Mouse (Mus musculus) embryonic facial prominence, embryonic 12.5 days (tissue): Measurements from ENCODE around the gene Lgsn. TPM values are rescaled to one million over a fixed set of nuclear protein-coding genes. Genes with fewer than 3 reads are reported as not detected.

Experiments
- ATAC-seq: fragments of 200-750 bp; cut with Nextera tagmentation; 2 replicates; pipeline ENCODE4 v1.8.0; 2017; ENCODE audit not compliant: insufficient number of reproducible peaks, insufficient read depth, low FRiP score, low TSS enrichment
- H3K27ac ChIP-seq: fragments of 300-500 bp; sonication (generic); 2 replicates; pipeline ENCODE4 v1.5.1; 2016; ENCODE audit warnings: mild to moderate bottlenecking
- H3K27me3 ChIP-seq: fragments of 300-500 bp; sonication (generic); 2 replicates; pipeline ENCODE4 v1.6.1; 2016; ENCODE audit warnings: mild to moderate bottlenecking, moderate library complexity
- H3K36me3 ChIP-seq: fragments of 300-500 bp; sonication (generic); 2 replicates; pipeline ENCODE4 v1.6.1; 2016; ENCODE audit warnings: mild to moderate bottlenecking
- H3K4me1 ChIP-seq: fragments of 300-500 bp; sonication (generic); 2 replicates; pipeline ENCODE4 v1.6.1; 2016
- H3K4me2 ChIP-seq: fragments of 300-500 bp; sonication (generic); replicated peaks from 2 replicates; pipeline ENCODE4 v1.6.1; 2016; ENCODE audit warnings: mild to moderate bottlenecking, moderate library complexity
- H3K4me3 ChIP-seq: fragments of 300-500 bp; sonication (generic); 2 replicates; pipeline ENCODE4 v1.5.1; 2016; ENCODE audit warnings: mild to moderate bottlenecking
- H3K9ac ChIP-seq: fragments of 300-500 bp; sonication (generic); 2 replicates; pipeline ENCODE4 v1.6.1; 2016; ENCODE audit warnings: mild to moderate bottlenecking, moderate library complexity
- H3K9me3 ChIP-seq: fragments of 300-500 bp; sonication (generic); 2 replicates; pipeline ENCODE4 v1.6.1; 2016; ENCODE audit warnings: mild to moderate bottlenecking, moderate library complexity
- WGBS: fragments of 180-500 bp; shearing (Covaris S2); methylation state at CpG from one replicate; pipeline ENCODE4 v1.1.7; 2016; 5-methylcytosine and 5-hydroxymethylcytosine counted together
- polyA plus RNA-seq: library from polyadenylated mRNA; unstranded; fragments of >200 nt; fragmentation: Nextera tagmentation; extraction: Ambion mirVana; gene quantifications from 2 replicates; pipeline ENCODE4 v1.2.1, GENCODE M21; 2016

The Lgsn gene
- polyA plus RNA-seq, 1 experiment from 2014 or later = not detected

DNA sequence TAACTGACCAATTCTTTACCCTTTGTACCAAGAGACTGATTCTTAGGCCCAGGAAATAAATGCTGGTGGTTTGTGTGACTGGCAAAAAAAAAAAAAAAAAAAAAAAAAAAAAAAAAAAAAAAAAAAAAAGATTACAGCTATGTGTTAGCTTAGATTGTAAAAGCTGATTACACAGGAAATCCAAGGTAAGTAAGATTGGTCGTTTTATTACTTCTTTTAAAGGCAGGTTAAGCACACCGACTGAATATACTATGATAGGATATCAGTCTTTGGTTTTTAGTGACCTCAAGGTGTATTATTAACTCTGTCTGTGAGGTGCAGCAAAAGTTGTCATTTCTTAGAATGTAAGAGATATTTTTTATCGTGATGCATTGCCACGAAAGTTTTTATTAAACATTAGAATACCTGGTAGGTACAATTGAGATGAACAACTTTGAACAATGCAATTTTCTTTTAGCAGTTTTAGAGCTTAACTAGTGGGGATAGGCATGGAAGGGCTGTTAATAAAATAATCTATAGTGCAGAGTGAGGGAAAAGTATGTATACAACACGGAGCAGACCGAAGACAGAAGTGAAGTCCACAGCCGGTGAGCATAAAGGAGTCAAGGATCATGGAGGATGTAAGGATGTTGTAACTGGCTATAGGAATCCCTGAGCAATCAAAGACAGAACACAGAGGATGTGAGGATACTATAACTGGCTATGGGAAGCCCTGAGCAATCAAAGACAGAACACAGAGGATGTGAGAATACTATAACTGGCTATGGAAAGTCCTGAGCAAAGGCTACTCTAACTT, 10.7 kb upstream of the Lgsn start:
- ATAC-seq = no peak
- H3K27me3 ChIP-seq = no peaks in the 10 kb centered on the region
- 83% methylated on average over 7 of the region's 7 CpGs for WGBS

DNA sequence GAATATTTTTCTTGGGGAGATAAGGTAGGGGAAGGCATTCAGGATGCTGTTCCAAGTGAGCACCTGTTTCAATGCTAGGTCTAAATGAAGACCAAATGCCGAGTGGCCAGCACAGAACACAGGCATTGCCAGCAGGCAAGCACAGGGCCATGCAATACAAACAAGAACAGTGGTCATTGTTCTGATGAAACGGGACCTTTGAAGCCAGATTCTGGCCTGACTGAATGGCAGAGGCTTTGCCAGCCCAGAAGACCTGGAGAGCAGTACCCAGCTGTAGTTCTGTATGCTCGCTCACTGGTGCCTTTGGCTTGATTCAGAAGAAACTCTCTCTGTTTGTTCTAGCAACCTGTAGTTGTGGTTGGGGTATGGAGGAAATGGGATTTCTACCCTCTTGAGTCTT, 800 bp upstream of the Lgsn start:
- no peak overlapping the region for H3K27ac ChIP-seq
- H3K27me3 ChIP-seq = no peaks in the 10 kb centered on the region
- H3K4me3 ChIP-seq = no peak overlapping the region
- H3K9ac ChIP-seq = no peak overlapping the region
- no peaks in the 10 kb centered on the region for H3K4me1 ChIP-seq
- no peak overlapping the region for H3K4me2 ChIP-seq
- ATAC-seq = no peak
- WGBS = 73% methylated on average over 3 of the region's 3 CpGs
- no peaks in the 10 kb centered on the region for H3K36me3 ChIP-seq
- H3K9me3 ChIP-seq = no peaks in the 10 kb centered on the region

More for the DNA sequence above, 10.7 kb upstream of the Lgsn start:
- Histone ChIP-seq H3K36me3 (no peaks in the 10 kb centered on the region), H3K4me3 (no peak overlapping the region), H3K4me2 (no peak overlapping the region), H3K9ac (no peak overlapping the region), H3K4me1 (no peaks in the 10 kb centered on the region), H3K9me3 (no peaks in the 10 kb centered on the region), H3K27ac (no peak overlapping the region)

DNA sequence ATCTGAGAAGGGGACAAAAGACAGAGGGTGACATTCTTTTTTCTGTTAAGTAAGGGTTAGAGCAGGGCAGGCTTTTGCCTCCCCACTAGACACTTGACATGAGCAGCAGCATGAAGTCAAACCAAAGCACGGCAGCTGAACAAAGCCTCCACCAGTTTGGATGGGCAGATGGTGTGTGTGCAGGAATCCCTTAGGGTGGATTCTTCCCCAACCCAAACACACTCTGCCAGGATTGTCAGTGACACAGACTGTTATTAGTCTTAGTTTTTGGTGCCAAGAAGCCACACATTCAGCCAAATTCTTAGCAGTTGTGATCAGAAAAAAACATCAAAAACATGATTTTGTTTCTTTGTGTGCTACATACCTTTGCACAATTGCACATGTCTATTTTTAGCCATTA, 2.1 kb downstream of the Lgsn start:
- H3K4me2 ChIP-seq = no peak overlapping the region
- no peak overlapping the region for H3K9ac ChIP-seq
- no peaks in the 10 kb centered on the region for H3K27me3 ChIP-seq
- no peak overlapping the region for H3K27ac ChIP-seq
- H3K4me3 ChIP-seq = no peak overlapping the region
- H3K4me1 ChIP-seq = no peaks in the 10 kb centered on the region
- H3K9me3 ChIP-seq = no peaks in the 10 kb centered on the region
- no peak for ATAC-seq
- H3K36me3 ChIP-seq = no peaks in the 10 kb centered on the region
- 40% methylated on average over 1 of the region's 1 CpGs for WGBS

DNA sequence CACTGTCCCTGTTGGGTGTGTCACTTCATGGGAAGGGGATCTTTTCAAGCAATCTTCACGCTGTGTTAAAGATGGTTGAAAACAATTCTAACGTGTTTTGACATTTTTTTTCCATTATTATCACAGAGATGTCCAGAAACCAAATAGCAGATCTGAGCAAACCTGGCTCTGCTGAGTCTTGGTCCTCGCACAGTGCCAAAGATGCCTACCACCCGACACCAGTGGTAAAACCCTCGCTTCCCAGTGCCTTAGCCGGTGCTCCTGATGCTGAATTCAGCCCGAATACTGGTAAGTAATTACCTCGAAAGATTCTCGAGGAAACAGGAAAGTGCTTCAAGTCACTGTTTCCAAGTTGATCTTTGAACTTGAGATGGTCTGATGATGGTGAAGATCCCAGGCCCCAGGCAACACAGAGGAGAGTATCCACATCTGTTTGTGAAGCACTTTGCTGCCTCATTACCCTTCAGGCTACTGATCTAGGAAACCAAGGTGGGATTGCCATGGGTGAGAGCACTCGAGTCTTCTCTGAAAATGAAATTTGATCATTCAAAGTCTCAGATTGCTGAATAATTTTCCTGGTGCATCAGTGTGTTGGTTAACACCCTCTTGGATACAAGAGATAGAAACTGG, 14.2 kb downstream of the Lgsn start:
- no peak for ATAC-seq
- Histone ChIP-seq H3K9ac (no peak overlapping the region), H3K4me1 (no peaks in the 10 kb centered on the region), H3K4me3 (no peak overlapping the region), H3K36me3 (no peaks in the 10 kb centered on the region), H3K9me3 (no peaks in the 10 kb centered on the region), H3K27me3 (no peaks in the 10 kb centered on the region), H3K27ac (no peak overlapping the region), H3K4me2 (no peak overlapping the region)
- 72% methylated on average over 10 of the region's 10 CpGs for WGBS

DNA sequence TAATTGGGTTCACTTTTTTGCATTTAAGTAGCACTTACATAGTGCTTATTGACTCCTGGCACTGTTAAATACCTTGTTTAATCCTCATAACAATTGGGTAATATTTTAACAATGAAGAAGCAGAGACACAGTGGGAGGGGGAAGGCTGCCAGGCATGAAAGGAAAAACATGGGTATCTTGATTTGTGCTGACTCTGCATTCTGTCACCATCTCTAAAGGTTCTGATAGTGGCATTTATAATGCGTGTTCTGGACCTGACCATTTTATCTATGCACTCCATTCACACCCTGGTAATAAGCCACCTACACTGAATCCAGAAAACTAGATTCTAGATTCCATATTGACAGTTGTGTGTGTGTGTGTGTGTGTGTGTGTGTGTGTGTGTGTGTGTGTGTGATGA, 19.4 kb downstream of the Lgsn start:
- Histone ChIP-seq H3K9me3 (no peaks in the 10 kb centered on the region), H3K4me2 (no peak overlapping the region), H3K9ac (no peak overlapping the region), H3K27ac (no peak overlapping the region), H3K36me3 (no peaks in the 10 kb centered on the region), H3K4me3 (no peak overlapping the region), H3K27me3 (no peaks in the 10 kb centered on the region), H3K4me1 (no peaks in the 10 kb centered on the region)
- ATAC-seq = no peak
- WGBS = 89% methylated on average over 1 of the region's 1 CpGs

DNA sequence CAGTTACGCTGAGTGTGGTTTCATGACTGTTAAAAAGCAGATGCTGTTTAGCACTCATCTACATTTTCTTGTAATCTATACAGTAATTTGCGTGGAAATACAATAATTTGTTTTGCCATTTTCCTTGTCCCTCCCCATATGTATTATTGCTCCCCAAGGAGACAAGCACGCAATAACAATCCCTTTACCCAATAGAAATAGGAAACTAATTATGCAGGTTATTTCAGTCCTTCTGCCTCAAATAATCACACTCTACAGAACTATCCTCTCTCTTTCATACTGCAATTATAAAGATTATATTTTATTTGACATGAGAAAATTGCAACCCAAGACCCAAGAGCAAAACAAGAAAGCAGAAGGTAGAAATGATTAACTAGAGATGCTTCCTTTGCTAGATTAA, 20.8 kb downstream of the Lgsn start:
- Histone ChIP-seq H3K9me3 (no peaks in the 10 kb centered on the region), H3K36me3 (no peaks in the 10 kb centered on the region), H3K27ac (no peak overlapping the region), H3K4me1 (no peaks in the 10 kb centered on the region), H3K9ac (no peak overlapping the region), H3K4me3 (no peak overlapping the region), H3K27me3 (no peaks in the 10 kb centered on the region), H3K4me2 (no peak overlapping the region)
- ATAC-seq = no peak
- 86% methylated on average over 3 of the region's 3 CpGs for WGBS

DNA sequence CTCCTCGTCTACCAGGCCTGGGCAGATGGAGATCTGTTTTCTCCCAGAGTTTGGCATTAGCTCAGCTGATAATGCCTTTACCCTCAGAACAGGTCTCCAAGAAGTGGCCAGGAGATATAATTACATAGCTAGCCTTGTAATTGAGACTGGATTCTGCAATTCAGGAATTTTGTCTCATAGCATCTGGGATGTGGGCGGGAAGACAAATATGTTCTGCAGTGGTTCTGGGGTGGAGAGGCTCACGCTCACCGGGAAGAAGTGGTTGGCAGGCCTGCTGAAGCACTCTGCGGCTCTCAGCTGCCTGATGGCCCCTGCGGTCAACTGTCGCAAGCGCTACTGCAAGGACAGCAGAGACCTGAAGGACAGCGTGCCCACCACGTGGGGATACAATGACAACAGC, 27.6 kb downstream of the Lgsn start:
- H3K4me2 ChIP-seq = no peak overlapping the region
- H3K27ac ChIP-seq = no peak overlapping the region
- no peak for ATAC-seq
- no peaks in the 10 kb centered on the region for H3K36me3 ChIP-seq
- no peaks in the 10 kb centered on the region for H3K9me3 ChIP-seq
- no peaks in the 10 kb centered on the region for H3K4me1 ChIP-seq
- 86% methylated on average over 10 of the region's 10 CpGs for WGBS
- no peak overlapping the region for H3K9ac ChIP-seq
- H3K4me3 ChIP-seq = no peak overlapping the region
- no peaks in the 10 kb centered on the region for H3K27me3 ChIP-seq

DNA sequence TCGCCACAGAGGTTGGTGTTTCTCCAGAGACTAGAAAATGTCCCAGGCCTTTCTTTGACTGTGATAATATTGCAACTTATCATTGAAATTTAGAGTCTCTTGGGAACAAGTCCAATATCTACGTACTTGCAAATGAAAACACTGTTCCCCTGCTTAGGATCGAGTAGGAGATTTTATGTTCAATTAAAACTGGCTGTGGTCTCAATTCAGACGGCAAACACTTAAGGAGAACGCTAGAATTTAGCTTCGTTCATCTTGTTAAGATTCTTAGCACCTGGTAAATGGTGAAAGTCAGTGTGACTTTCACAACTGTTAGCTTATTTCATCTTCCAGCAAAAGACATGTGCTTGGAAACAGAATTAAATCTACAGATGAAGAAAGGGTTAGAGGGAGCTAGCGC, 29.1 kb downstream of the Lgsn start:
- H3K9me3 ChIP-seq = no peaks in the 10 kb centered on the region
- H3K27me3 ChIP-seq = no peaks in the 10 kb centered on the region
- no peaks in the 10 kb centered on the region for H3K4me1 ChIP-seq
- no peak overlapping the region for H3K27ac ChIP-seq
- H3K4me2 ChIP-seq = no peak overlapping the region
- ATAC-seq = no peak
- no peaks in the 10 kb centered on the region for H3K36me3 ChIP-seq
- no peak overlapping the region for H3K9ac ChIP-seq
- H3K4me3 ChIP-seq = no peak overlapping the region
- WGBS = 82% methylated on average over 7 of the region's 7 CpGs

DNA sequence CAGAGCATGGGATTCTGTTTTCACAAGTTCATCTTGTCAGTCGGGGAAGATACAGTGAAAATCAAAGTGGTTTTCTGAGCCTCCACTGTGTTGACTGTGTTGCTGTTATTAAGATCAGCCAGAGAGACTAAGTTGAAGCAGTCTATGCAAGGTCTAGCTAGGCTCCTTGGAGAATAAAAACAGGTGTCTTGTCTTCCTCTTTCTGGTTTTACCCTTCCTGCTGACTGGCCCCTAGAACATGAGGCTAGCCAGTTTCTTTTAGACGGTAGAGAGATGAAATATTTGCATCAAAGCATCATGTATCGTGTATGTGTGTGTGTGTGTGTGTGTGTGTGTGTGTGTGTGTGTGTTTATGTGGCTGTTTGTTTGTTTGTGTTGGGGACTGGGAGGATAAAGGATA, 29.6 kb downstream of the Lgsn start:
- Histone ChIP-seq H3K36me3 (no peaks in the 10 kb centered on the region), H3K4me2 (no peak overlapping the region), H3K27ac (no peak overlapping the region), H3K9ac (no peak overlapping the region), H3K9me3 (no peaks in the 10 kb centered on the region), H3K4me3 (no peak overlapping the region), H3K4me1 (no peaks in the 10 kb centered on the region), H3K27me3 (no peaks in the 10 kb centered on the region)
- no peak for ATAC-seq
- 77% methylated on average over 3 of the region's 3 CpGs for WGBS

DNA sequence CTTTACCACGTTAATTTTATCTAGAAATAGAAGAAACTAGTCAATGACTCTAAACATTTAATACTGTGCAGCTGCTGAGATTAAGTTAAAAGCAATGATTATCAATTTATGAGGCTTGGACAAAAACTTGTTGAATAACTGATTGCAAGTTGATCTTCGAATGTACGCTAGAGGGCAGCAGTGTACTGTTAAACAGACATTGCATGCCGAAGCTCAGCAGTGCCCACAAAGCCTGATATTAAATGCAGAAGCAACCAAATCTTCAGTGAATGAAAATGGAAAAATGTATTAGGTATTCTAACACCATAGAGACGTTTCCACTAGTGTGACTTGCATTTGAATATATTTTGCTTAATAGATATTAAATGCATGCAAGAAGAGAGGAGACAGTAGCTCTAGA, 33.9 kb downstream of the Lgsn start:
- Histone ChIP-seq H3K4me3 (no peak overlapping the region), H3K4me1 (no peaks in the 10 kb centered on the region), H3K4me2 (no peak overlapping the region), H3K9me3 (no peaks in the 10 kb centered on the region), H3K27me3 (no peaks in the 10 kb centered on the region), H3K9ac (no peak overlapping the region), H3K36me3 (no peaks in the 10 kb centered on the region), H3K27ac (no peak overlapping the region)
- no peak for ATAC-seq
- 2% methylated on average over 5 of the region's 5 CpGs for WGBS

DNA sequence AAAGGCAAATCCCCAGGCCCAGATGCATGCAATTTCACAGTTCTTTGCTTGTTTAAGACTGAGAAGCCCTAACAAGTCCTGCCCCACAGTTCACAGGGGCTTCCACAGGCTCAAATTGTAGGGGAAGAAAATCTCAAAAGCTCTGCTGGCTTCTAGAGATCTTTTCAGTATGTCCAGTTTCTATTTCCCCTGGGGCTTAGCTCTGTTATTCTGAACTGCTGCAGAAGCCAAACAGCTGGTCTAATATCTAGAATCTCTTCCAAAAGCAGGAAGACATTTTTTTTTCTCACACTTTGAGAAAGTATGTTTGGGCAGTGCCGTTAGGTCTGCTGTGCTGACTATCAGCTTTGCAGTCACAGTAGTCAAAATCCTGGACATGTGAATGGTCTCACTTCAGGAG, 38.6 kb downstream of the Lgsn start:
- Histone ChIP-seq H3K36me3 (no peaks in the 10 kb centered on the region), H3K4me1 (no peaks in the 10 kb centered on the region), H3K4me2 (no peak overlapping the region), H3K27me3 (no peaks in the 10 kb centered on the region), H3K9ac (no peak overlapping the region), H3K9me3 (no peaks in the 10 kb centered on the region), H3K27ac (no peak overlapping the region), H3K4me3 (no peak overlapping the region)
- 52% methylated on average over 1 of the region's 1 CpGs for WGBS
- no peak for ATAC-seq

DNA sequence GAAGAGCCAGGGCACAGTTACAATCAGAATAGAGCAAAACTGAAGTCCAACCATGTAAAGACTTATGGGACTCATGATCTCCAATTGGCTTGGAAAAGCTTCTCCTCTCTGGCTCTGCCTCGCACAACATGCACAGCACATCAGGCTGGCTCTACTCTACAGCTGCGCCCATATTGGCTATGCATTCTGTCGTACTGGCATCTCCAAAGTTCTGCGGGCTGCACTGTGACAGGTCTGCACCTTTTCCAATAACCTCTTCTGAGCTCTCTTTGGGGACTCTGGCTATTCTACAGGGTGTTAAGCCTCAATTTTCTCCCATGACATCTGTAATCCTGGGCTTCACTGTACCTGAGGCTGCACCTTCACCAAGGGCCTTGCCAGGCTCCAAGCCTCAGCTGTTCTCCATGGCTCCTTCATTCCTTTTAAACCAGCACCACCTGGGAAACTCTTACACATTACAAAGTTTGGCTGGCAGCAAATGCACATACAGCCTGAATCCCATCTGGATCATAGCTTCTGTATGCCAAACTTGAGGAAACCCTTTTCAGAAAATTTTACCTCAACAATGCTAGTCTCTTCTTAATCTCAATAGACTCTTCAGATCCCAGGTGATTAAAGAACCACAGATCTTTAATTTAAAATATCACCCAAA, 44.5 kb downstream of the Lgsn start:
- Histone ChIP-seq H3K4me2 (no peak overlapping the region), H3K9me3 (no peaks in the 10 kb centered on the region), H3K27me3 (no peaks in the 10 kb centered on the region), H3K4me1 (no peaks in the 10 kb centered on the region), H3K27ac (no peak overlapping the region), H3K36me3 (no peaks in the 10 kb centered on the region), H3K9ac (no peak overlapping the region), H3K4me3 (no peak overlapping the region)
- 97% methylated on average over 4 of the region's 4 CpGs for WGBS
- no peak for ATAC-seq
